Mouse (Mus musculus) gastrocnemius, adult 18-20 months (tissue): Measurements from ENCODE around the gene Dnajc8. TPM values are rescaled to one million over a fixed set of nuclear protein-coding genes. Genes with fewer than 3 reads are reported as not detected.
"Not testable (repeated sequence)": the region's sequence is repeated elsewhere in the genome, so short reads cannot be mapped to it uniquely, and the experiment has no call there.

Source experiments
- DNase-seq: peaks from one replicate; pipeline ENCODE4 v3.0.0; 2021; ENCODE audit warnings: low spot score
- total RNA-seq, 2 experiments: library from RNA; stranded (reverse); gene quantifications; 2 replicates each; pipeline ENCODE4 v1.2.3; 2021

The Dnajc8 gene
- total RNA-seq, 2 experiments from 2014 or later = 53.7 to 63.2 TPM

- peak; percentile 89 for DNase-seq
Observed at GRCm38 (mm10) chr4:132514555-132515135, 20.7 kb upstream of the Dnajc8 start.

GRCm38 (mm10) chr4:132515369-132516155, 19.8 kb upstream of the Dnajc8 start:
- peak; percentile 96 for DNase-seq

- no peak for DNase-seq
Observed at GRCm38 (mm10) chr4:132518066-132518465, 17.3 kb upstream of the Dnajc8 start.

GRCm38 (mm10) chr4:132519188-132519587, 16.2 kb upstream of the Dnajc8 start:
- no peak for DNase-seq

- no peak for DNase-seq
Observed at GRCm38 (mm10) chr4:132524321-132524741, 11.0 kb upstream of the Dnajc8 start.

GRCm38 (mm10) chr4:132524808-132525207, 10.5 kb upstream of the Dnajc8 start:
- no peak for DNase-seq

GRCm38 (mm10) chr4:132526678-132527077, 8.7 kb upstream of the Dnajc8 start:
- no peak for DNase-seq

GRCm38 (mm10) chr4:132527917-132528522, 7.3 kb upstream of the Dnajc8 start:
- no peak for DNase-seq

- DNase-seq = no peak
Observed at GRCm38 (mm10) chr4:132529344-132529743, 6.0 kb upstream of the Dnajc8 start.

GRCm38 (mm10) chr4:132530033-132530804, 5.1 kb upstream of the Dnajc8 start:
- no peak for DNase-seq

GRCm38 (mm10) chr4:132532496-132532895, 2.9 kb upstream of the Dnajc8 start:
- DNase-seq = no peak

- DNase-seq = peak; percentile 89
Observed at GRCm38 (mm10) chr4:132532981-132533916, 2.1 kb upstream of the Dnajc8 start, which contains the start of gene Atpif1. Atpif1 (minus strand) TSS chr4:132533659.

GRCm38 (mm10) chr4:132539481-132539880, 4.1 kb downstream of the Dnajc8 start:
- no peak for DNase-seq

GRCm38 (mm10) chr4:132541413-132541812, 6.1 kb downstream of the Dnajc8 start:
- no peak for DNase-seq

- DNase-seq = peak; percentile 35
Observed at GRCm38 (mm10) chr4:132542724-132543123, 7.4 kb downstream of the Dnajc8 start.

- DNase-seq = peak; percentile 78
Observed at GRCm38 (mm10) chr4:132545851-132546250, 10.5 kb downstream of the Dnajc8 start.

GRCm38 (mm10) chr4:132554221-132554620, 18.9 kb downstream of the Dnajc8 start:
- no peak for DNase-seq

- DNase-seq = no peak
Observed at GRCm38 (mm10) chr4:132554653-132555052, 19.3 kb downstream of the Dnajc8 start.

- not testable (repeated sequence) for DNase-seq
Observed at GRCm38 (mm10) chr4:132555550-132555949, 20.2 kb downstream of the Dnajc8 start.

GRCm38 (mm10) chr4:132563261-132563660, 27.9 kb downstream of the Dnajc8 start:
- no peak for DNase-seq

- DNase-seq = peak; percentile 27
Observed at GRCm38 (mm10) chr4:132563965-132564364, 28.6 kb downstream of the Dnajc8 start, which contains the start of gene Ptafr. Ptafr (plus strand) TSS chr4:132564067.
